Mouse (Mus musculus) liver, adult (tissue): Measurements from ENCODE around the gene Tlx3.

Experiments used
- GATA4 ChIP-seq: IDR thresholded peaks from 2 replicates; pipeline ENCODE4 v1.6.1; 2014; ENCODE audit warnings: mild to moderate bottlenecking, low read length; ENCODE audit not compliant: insufficient replicate concordance

Gene Tlx3

GRCm38 (mm10) chr11:33203383-33204328 is at the start of gene Tlx3:
Gene Tlx3, minus strand, starts transcription at chr11:33203589.
- no peak for TF ChIP-seq GATA4

GRCm38 (mm10) chr11:33240295-33240694 is 36.9 kb upstream of the Tlx3 start:
- no peak for TF ChIP-seq GATA4

GRCm38 (mm10) chr11:33234134-33234533 is 30.7 kb upstream of the Tlx3 start:
- TF ChIP-seq GATA4: no peak

- TF ChIP-seq GATA4: no peak
Measured at GRCm38 (mm10) chr11:33232056-33232455, 28.7 kb upstream of the Tlx3 start.

- TF ChIP-seq GATA4: no peak
Measured at GRCm38 (mm10) chr11:33228186-33228585, 24.8 kb upstream of the Tlx3 start.

- TF ChIP-seq GATA4: no peak
Measured at GRCm38 (mm10) chr11:33226516-33226915, 23.1 kb upstream of the Tlx3 start.

GRCm38 (mm10) chr11:33221566-33222365 is 18.4 kb upstream of the Tlx3 start:
- TF ChIP-seq GATA4: no peak

- TF ChIP-seq GATA4: no peak
Measured at GRCm38 (mm10) chr11:33220763-33221162, 17.4 kb upstream of the Tlx3 start.

- no peak for TF ChIP-seq GATA4
Measured at GRCm38 (mm10) chr11:33217384-33218079, 14.1 kb upstream of the Tlx3 start.

- TF ChIP-seq GATA4: no peak
Measured at GRCm38 (mm10) chr11:33207411-33207810, 4.0 kb upstream of the Tlx3 start.

- no peak for TF ChIP-seq GATA4
Measured at GRCm38 (mm10) chr11:33204966-33205365, 1.6 kb upstream of the Tlx3 start.

GRCm38 (mm10) chr11:33204329-33204705 is 928 bp upstream of the Tlx3 start:
- TF ChIP-seq GATA4: no peak

- TF ChIP-seq GATA4: no peak
Measured at GRCm38 (mm10) chr11:33202972-33203371, 417 bp downstream of the Tlx3 start.

- no peak for TF ChIP-seq GATA4
Measured at GRCm38 (mm10) chr11:33202296-33202695, 1.1 kb downstream of the Tlx3 start.

GRCm38 (mm10) chr11:33201626-33202010 is 1.8 kb downstream of the Tlx3 start:
- TF ChIP-seq GATA4: no peak
